Mouse (Mus musculus) liver, embryonic 12.5 days (tissue): ENCODE results near the gene 6430571L13Rik. TPM values are rescaled to one million over a fixed set of nuclear protein-coding genes. Genes with fewer than 3 reads are reported as not detected.

Experiments used
- ATAC-seq: fragments of 200-750 bp; cut with Nextera tagmentation; 2 replicates; pipeline ENCODE4 v1.8.0; 2017; ENCODE audit warnings: moderate number of reproducible peaks, mild to moderate bottlenecking, moderate library complexity
- H3K27ac ChIP-seq: fragments of 300-500 bp; sonication (generic); 2 replicates; pipeline ENCODE4 v1.5.1; 2016; ENCODE audit warnings: mild to moderate bottlenecking
- H3K27me3 ChIP-seq: fragments of 300-500 bp; sonication (generic); replicated peaks from 2 replicates; pipeline ENCODE4 v1.6.1; 2016; ENCODE audit warnings: mild to moderate bottlenecking, moderate library complexity
- H3K36me3 ChIP-seq: fragments of 300-500 bp; sonication (generic); 2 replicates; pipeline ENCODE4 v1.6.1; 2016; ENCODE audit warnings: mild to moderate bottlenecking, moderate library complexity
- H3K4me1 ChIP-seq: fragments of 300-500 bp; sonication (generic); 2 replicates; pipeline ENCODE4 v1.6.1; 2016
- H3K4me2 ChIP-seq: fragments of 300-500 bp; sonication (generic); 2 replicates; pipeline ENCODE4 v1.6.1; 2016; ENCODE audit warnings: mild to moderate bottlenecking, moderate library complexity
- H3K4me3 ChIP-seq: fragments of 300-500 bp; sonication (generic); 2 replicates; pipeline ENCODE4 v1.5.1; 2016; ENCODE audit warnings: mild to moderate bottlenecking, moderate library complexity
- H3K9ac ChIP-seq: fragments of 300-500 bp; sonication (generic); 2 replicates; pipeline ENCODE4 v1.6.1; 2016; ENCODE audit warnings: mild to moderate bottlenecking, moderate library complexity
- H3K9me3 ChIP-seq: fragments of 300-500 bp; sonication (generic); replicated peaks from 2 replicates; pipeline ENCODE4 v1.6.1; 2016; ENCODE audit warnings: mild to moderate bottlenecking, moderate library complexity
- WGBS: fragments of 180-500 bp; shearing (Covaris S2); methylation state at CpG from one replicate; pipeline ENCODE4 v1.1.7; 2016; ENCODE audit not compliant: insufficient replicate concordance; 5-methylcytosine and 5-hydroxymethylcytosine counted together
- polyA plus RNA-seq: library from polyadenylated mRNA; unstranded; fragments of >200 nt; fragmentation: Nextera tagmentation; extraction: Ambion mirVana; gene quantifications from 2 replicates; pipeline ENCODE4 v1.2.1, GENCODE M21; 2016

The 6430571L13Rik gene
- polyA plus RNA-seq = 0.06 and 0.10 TPM in 2 replicates

- peaks cover 47% of the 10 kb centered on the region for H3K27me3 ChIP-seq
- peak within 1 kb of the TSS; percentile 60 for H3K4me3 ChIP-seq
- no peak within 1 kb of the TSS for H3K27ac ChIP-seq
- no peaks in the 10 kb centered on the region for H3K36me3 ChIP-seq
- H3K9ac ChIP-seq = peak within 1 kb of the TSS; percentile 66
- peak within 1 kb of the TSS; percentile 88 for H3K4me2 ChIP-seq
- ATAC-seq = peak; percentile 88
- H3K9me3 ChIP-seq = no peaks in the 10 kb centered on the region
- 1% methylated on average over 34 of the region's 34 CpGs for WGBS
- H3K4me1 ChIP-seq = peaks cover 32% of the 10 kb centered on the region
Measured at GRCm38 (mm10) chr9:107340267-107340859, at the start of gene 6430571L13Rik. Gene 6430571L13Rik (plus strand): TSS chr9:107340602.

- no peaks in the 10 kb centered on the region for H3K36me3 ChIP-seq
- ATAC-seq = no peak
- no peak overlapping the region for H3K4me3 ChIP-seq
- peaks cover 65% of the 10 kb centered on the region for H3K4me1 ChIP-seq
- no peak overlapping the region for H3K9ac ChIP-seq
- H3K4me2 ChIP-seq = no peak overlapping the region
- peaks cover 21% of the 10 kb centered on the region; the same call in 1 of the 2 replicates for H3K27me3 ChIP-seq
- H3K27ac ChIP-seq = no peak overlapping the region
- 29% methylated on average over 10 of the region's 10 CpGs for WGBS
- H3K9me3 ChIP-seq = no peaks in the 10 kb centered on the region
Measured at GRCm38 (mm10) chr9:107290897-107291296, 49.5 kb upstream of the 6430571L13Rik start.

- H3K27ac ChIP-seq = 0 out of 2 replicates have a peak overlapping the region, but pooled peaks have one; percentile 37
- no peak for ATAC-seq
- WGBS = 1% methylated on average over 6 of the region's 6 CpGs
- H3K36me3 ChIP-seq = no peaks in the 10 kb centered on the region
- H3K4me1 ChIP-seq = peaks cover 57% of the 10 kb centered on the region
- peaks cover 21% of the 10 kb centered on the region; the same call in 1 of the 2 replicates for H3K27me3 ChIP-seq
- H3K4me3 ChIP-seq = no peak overlapping the region
- no peaks in the 10 kb centered on the region for H3K9me3 ChIP-seq
- no peak overlapping the region for H3K4me2 ChIP-seq
- H3K9ac ChIP-seq = no peak overlapping the region
Measured at GRCm38 (mm10) chr9:107294249-107294648, 46.2 kb upstream of the 6430571L13Rik start.

- H3K27ac ChIP-seq = peak overlapping the region; percentile 96
- peak overlapping the region; percentile 74 for H3K9ac ChIP-seq
- H3K4me3 ChIP-seq = peak overlapping the region; percentile 81
- H3K9me3 ChIP-seq = no peaks in the 10 kb centered on the region
- 14% methylated on average over 4 of the region's 4 CpGs for WGBS
- peak; percentile 19; the same call in 1 of the 2 replicates for ATAC-seq
- peaks cover 9% of the 10 kb centered on the region for H3K36me3 ChIP-seq
- H3K4me1 ChIP-seq = peaks cover 57% of the 10 kb centered on the region
- peak overlapping the region; percentile 93 for H3K4me2 ChIP-seq
- H3K27me3 ChIP-seq = peaks cover 23% of the 10 kb centered on the region; the same call in 1 of the 2 replicates
Measured at GRCm38 (mm10) chr9:107295616-107296015, 44.8 kb upstream of the 6430571L13Rik start.

GRCm38 (mm10) chr9:107296016-107296040 lies 44.6 kb upstream of the 6430571L13Rik start, which contains the start of gene Cish:
Gene Cish (plus strand): TSS chr9:107296026.
- peak within 1 kb of the TSS; percentile 81 for H3K4me3 ChIP-seq
- peaks cover 25% of the 10 kb centered on the region; the same call in 1 of the 2 replicates for H3K27me3 ChIP-seq
- peaks cover 11% of the 10 kb centered on the region for H3K36me3 ChIP-seq
- H3K4me2 ChIP-seq = peak within 1 kb of the TSS; percentile 93
- no peaks in the 10 kb centered on the region for H3K9me3 ChIP-seq
- H3K9ac ChIP-seq = peak within 1 kb of the TSS; percentile 84
- peaks cover 57% of the 10 kb centered on the region for H3K4me1 ChIP-seq
- H3K27ac ChIP-seq = peak within 1 kb of the TSS; percentile 96
- ATAC-seq = no peak

GRCm38 (mm10) chr9:107296041-107296440 lies 44.4 kb upstream of the 6430571L13Rik start:
- H3K27me3 ChIP-seq = peaks cover 25% of the 10 kb centered on the region; the same call in 1 of the 2 replicates
- peak overlapping the region; percentile 93 for H3K4me2 ChIP-seq
- 1% methylated on average over 14 of the region's 14 CpGs for whole genome bisulfite sequencing
- peak; percentile 21 for ATAC-seq
- H3K9ac ChIP-seq = peak overlapping the region; percentile 74
- H3K4me3 ChIP-seq = peak overlapping the region; percentile 81
- H3K27ac ChIP-seq = peak overlapping the region; percentile 96
- H3K9me3 ChIP-seq = no peaks in the 10 kb centered on the region
- H3K36me3 ChIP-seq = peaks cover 13% of the 10 kb centered on the region
- peaks cover 59% of the 10 kb centered on the region for H3K4me1 ChIP-seq

GRCm38 (mm10) chr9:107296501-107296965 lies 43.9 kb upstream of the 6430571L13Rik start:
- WGBS = 0% methylated on average over 30 of the region's 31 CpGs
- H3K27me3 ChIP-seq = peaks cover 23% of the 10 kb centered on the region; the same call in 1 of the 2 replicates
- H3K4me2 ChIP-seq = peak overlapping the region; percentile 93
- peak overlapping the region; percentile 96 for H3K27ac ChIP-seq
- H3K9ac ChIP-seq = peak overlapping the region; percentile 84
- H3K36me3 ChIP-seq = peaks cover 18% of the 10 kb centered on the region
- peak overlapping the region; percentile 81 for H3K4me3 ChIP-seq
- H3K9me3 ChIP-seq = no peaks in the 10 kb centered on the region
- H3K4me1 ChIP-seq = peaks cover 64% of the 10 kb centered on the region
- ATAC-seq = peak; percentile 93

GRCm38 (mm10) chr9:107297059-107297458 lies 43.3 kb upstream of the 6430571L13Rik start:
- Histone ChIP-seq H3K4me2 (peak overlapping the region; percentile 93), H3K4me1 (peaks cover 70% of the 10 kb centered on the region), H3K27ac (peak overlapping the region; percentile 96), H3K36me3 (peaks cover 24% of the 10 kb centered on the region), H3K27me3 (peaks cover 18% of the 10 kb centered on the region; the same call in 1 of the 2 replicates), H3K9ac (peak overlapping the region; percentile 84), H3K9me3 (no peaks in the 10 kb centered on the region), H3K4me3 (peak overlapping the region; percentile 81)
- no peak for ATAC-seq
- 13% methylated on average over 16 of the region's 16 CpGs for WGBS

- H3K4me3 ChIP-seq = peak overlapping the region; percentile 81
- peaks cover 76% of the 10 kb centered on the region for H3K4me1 ChIP-seq
- no peaks in the 10 kb centered on the region for H3K9me3 ChIP-seq
- H3K36me3 ChIP-seq = peaks cover 29% of the 10 kb centered on the region
- 74% methylated on average over 4 of the region's 4 CpGs for WGBS
- peak overlapping the region; percentile 96 for H3K27ac ChIP-seq
- H3K27me3 ChIP-seq = peaks cover 12% of the 10 kb centered on the region; the same call in 1 of the 2 replicates
- peak overlapping the region; percentile 93 for H3K4me2 ChIP-seq
- H3K9ac ChIP-seq = peak overlapping the region; percentile 84
- ATAC-seq = no peak
Measured at GRCm38 (mm10) chr9:107297658-107298057, 42.7 kb upstream of the 6430571L13Rik start.

GRCm38 (mm10) chr9:107298059-107298780 lies 42.2 kb upstream of the 6430571L13Rik start:
- Histone ChIP-seq H3K27ac (peak overlapping the region; percentile 96), H3K4me1 (peaks cover 81% of the 10 kb centered on the region)

GRCm38 (mm10) chr9:107298876-107299275 lies 41.5 kb upstream of the 6430571L13Rik start:
- H3K4me1 ChIP-seq = peaks cover 88% of the 10 kb centered on the region
- WGBS = 81% methylated on average over 6 of the region's 6 CpGs
- H3K9me3 ChIP-seq = no peaks in the 10 kb centered on the region
- H3K27ac ChIP-seq = peak overlapping the region; percentile 96
- peak overlapping the region; percentile 93 for H3K4me2 ChIP-seq
- no peak for ATAC-seq
- peak overlapping the region; percentile 84 for H3K9ac ChIP-seq
- peaks cover 39% of the 10 kb centered on the region for H3K36me3 ChIP-seq
- H3K27me3 ChIP-seq = 0 out of 2 replicates have a peak, but pooled peaks cover 4% of the 10 kb centered on the region
- peak overlapping the region; percentile 81 for H3K4me3 ChIP-seq

More at GRCm38 (mm10) chr9:107298059-107298780, 42.2 kb upstream of the 6430571L13Rik start:
- Histone ChIP-seq H3K36me3 (peaks cover 33% of the 10 kb centered on the region), H3K4me3 (peak overlapping the region; percentile 81), H3K9me3 (no peaks in the 10 kb centered on the region), H3K27me3 (peaks cover 7% of the 10 kb centered on the region; the same call in 1 of the 2 replicates), H3K9ac (peak overlapping the region; percentile 84), H3K4me2 (peak overlapping the region; percentile 93)
- WGBS = 68% methylated on average over 8 of the region's 8 CpGs
- ATAC-seq = peak; percentile 66

GRCm38 (mm10) chr9:107299783-107300182 lies 40.6 kb upstream of the 6430571L13Rik start:
- Histone ChIP-seq H3K27ac (no peak overlapping the region), H3K9ac (no peak overlapping the region), H3K4me1 (peaks cover 91% of the 10 kb centered on the region), H3K27me3 (0 out of 2 replicates have a peak, but pooled peaks cover 4% of the 10 kb centered on the region), H3K4me2 (peak overlapping the region; percentile 93), H3K4me3 (no peak overlapping the region), H3K36me3 (peaks cover 39% of the 10 kb centered on the region), H3K9me3 (no peaks in the 10 kb centered on the region)
- WGBS = 88% methylated on average over 7 of the region's 7 CpGs
- no peak for ATAC-seq
